ENCODE assay signal across 24 mouse cellular contexts in the genomic region with DNA sequence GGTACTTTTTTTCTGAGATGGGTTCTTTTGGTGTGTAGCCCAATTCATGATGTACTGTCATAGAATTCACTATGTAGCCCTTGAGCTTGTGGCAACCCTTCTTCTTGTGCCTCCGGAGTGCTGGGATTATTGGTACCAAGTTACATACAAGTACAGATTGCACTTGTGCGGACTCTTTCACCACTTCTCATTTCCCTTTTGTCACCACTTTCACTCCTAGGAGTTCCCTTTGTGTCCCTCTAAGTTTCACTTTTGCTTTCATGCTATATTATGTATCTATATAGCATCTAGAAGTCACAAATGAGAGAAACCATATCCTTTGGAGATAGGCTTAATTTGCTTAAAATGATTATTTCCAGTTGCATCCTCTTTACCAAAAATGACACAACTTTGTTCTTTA. TPM values are rescaled to one million over a fixed set of nuclear protein-coding genes. Genes with fewer than 3 reads are reported as not detected.
A peak's percentile ranks its signal among the peaks of the same experiment; 100 is the strongest.
DNase-seq lines count a peak whose midpoint lies in the region; ATAC-seq and TF ChIP-seq lines count a peak whose summit lies in the region.
"Had no signal": no experiment of that assay in that cellular context is flagged by ENCODE, and none has a peak within 500 bp of the region (broad histone marks: within the 10 kb centered on the region; RNA-seq: fewer than 3 reads in every experiment).

No protein-coding gene starts in this region.

- no peak overlapping the region for H3K27ac ChIP-seq in CH12.LX (ENCODE audit: insufficient read depth, low read depth)
- no peak overlapping the region for H3K27ac ChIP-seq in embryonic facial prominence, embryonic 10.5 days (replicated peaks)
- no peak overlapping the region for H3K27ac ChIP-seq in cerebellum, adult 2 months (ENCODE audit: insufficient read depth, low read length)
- H3K27ac ChIP-seq in midbrain, embryonic 14.5 days (replicated peaks; ENCODE audit: low read depth, low read length), result no peak overlapping the region
- H3K27ac ChIP-seq: embryonic facial prominence, embryonic 12.5 days; forebrain, embryonic 13.5 days; forebrain, embryonic 15.5 days had no signal

- no peaks in the 10 kb centered on the region for H3K36me3 ChIP-seq in CH12.LX (replicated peaks in 1 of 2; ENCODE audit: control insufficient read depth in 1 of 2, insufficient read depth in 1 of 2, low read length in 1 of 2)
- no peaks in the 10 kb centered on the region for H3K36me3 ChIP-seq in embryonic facial prominence, embryonic 10.5 days (replicated peaks)
- no peaks in the 10 kb centered on the region for H3K36me3 ChIP-seq in midbrain, embryonic 14.5 days (ENCODE audit: control insufficient read depth, insufficient read depth, low read length)
- H3K36me3 ChIP-seq: embryonic facial prominence, embryonic 12.5 days; forebrain, embryonic 15.5 days had no signal

- H3K4me2 ChIP-seq in CH12.LX (ENCODE audit: insufficient read depth, low read depth, poor library complexity, severe bottlenecking), result no peak overlapping the region
- no peak overlapping the region for H3K4me2 ChIP-seq in midbrain, embryonic 14.5 days (ENCODE audit: low read length)
- H3K4me2 ChIP-seq: embryonic facial prominence, embryonic 12.5 days; forebrain, embryonic 13.5 days; forebrain, embryonic 15.5 days had no signal

- no peak for TF ChIP-seq POLR2A in CH12.LX (IDR thresholded peaks at IDR 0.05; ENCODE audit: low read depth, low read length)
- no peak for TF ChIP-seq POLR2A in cerebellum, adult 2 months (IDR thresholded peaks at IDR 0.05; ENCODE audit: borderline replicate concordance, insufficient read depth, low read length)

- dilution Hi-C loops in CH12.LX (cut with MboI; ENCODE audit: extremely low pct_ligation_motif_present, extremely low pct_unique_long_range_greater_than_20kb, low sequenced_read_pairs), result no loop called here

- TF ChIP-seq CTCF in CH12.LX (conservative IDR thresholded peaks at IDR 0.05 in 1 of 2, IDR thresholded peaks at IDR 0.05 in 1 of 2; ENCODE audit: low read depth in 2 of 2, low read length in 2 of 2), result no peak
- no peak for TF ChIP-seq CTCF in cerebellum, adult 2 months (IDR thresholded peaks at IDR 0.05; ENCODE audit: borderline replicate concordance, insufficient read depth, low read depth, low read length)

- H3K27me3 ChIP-seq in CH12.LX (replicated peaks), result no peaks in the 10 kb centered on the region
- no peaks in the 10 kb centered on the region for H3K27me3 ChIP-seq in embryonic facial prominence, embryonic 10.5 days (replicated peaks; ENCODE audit: low read depth, poor library complexity, severe bottlenecking)
- H3K27me3 ChIP-seq in cerebellum, adult 2 months (ENCODE audit: control insufficient read depth, insufficient read depth, low read length), result no peaks in the 10 kb centered on the region
- no peaks in the 10 kb centered on the region for H3K27me3 ChIP-seq in midbrain, embryonic 14.5 days (ENCODE audit: control insufficient read depth, insufficient read depth, low read length)
- H3K27me3 ChIP-seq: embryonic facial prominence, embryonic 12.5 days; forebrain, embryonic 13.5 days; forebrain, embryonic 15.5 days had no signal

- no peak for TF ChIP-seq EP300 in CH12.LX (IDR thresholded peaks at IDR 0.05; ENCODE audit: low read length)

- no peaks in the 10 kb centered on the region for H3K4me1 ChIP-seq in CH12.LX (ENCODE audit: control insufficient read depth in 1 of 2, insufficient read depth in 2 of 2)
- H3K4me1 ChIP-seq in embryonic facial prominence, embryonic 10.5 days, result no peaks in the 10 kb centered on the region
- no peaks in the 10 kb centered on the region for H3K4me1 ChIP-seq in cerebellum, adult 2 months (ENCODE audit: control insufficient read depth, insufficient read depth, low read length)
- H3K4me1 ChIP-seq in midbrain, embryonic 14.5 days (ENCODE audit: control insufficient read depth, insufficient read depth, low read length), result no peaks in the 10 kb centered on the region
- H3K4me1 ChIP-seq: embryonic facial prominence, embryonic 12.5 days; forebrain, embryonic 13.5 days; forebrain, embryonic 15.5 days had no signal

- no peaks in the 10 kb centered on the region for H3K79me2 ChIP-seq in CH12.LX (replicated peaks; ENCODE audit: control insufficient read depth, extremely low read depth, insufficient read depth, poor library complexity, severe bottlenecking)

- no peak for TF ChIP-seq RAD21 in CH12.LX (IDR thresholded peaks at IDR 0.05; ENCODE audit: low read depth, low read length)

- H3K9ac ChIP-seq in CH12.LX (ENCODE audit: insufficient read depth, low read depth), result no peak overlapping the region
- no peak overlapping the region for H3K9ac ChIP-seq in midbrain, embryonic 14.5 days (replicated peaks; ENCODE audit: low read length)
- H3K9ac ChIP-seq: embryonic facial prominence, embryonic 12.5 days; forebrain, embryonic 13.5 days; forebrain, embryonic 15.5 days; forebrain, postnatal 0 days had no signal

- H3K4me3 ChIP-seq in CH12.LX (replicated peaks in 1 of 3; ENCODE audit: low read depth in 2 of 3, low read length in 2 of 3, poor library complexity in 1 of 3), result no peak overlapping the region
- H3K4me3 ChIP-seq in embryonic facial prominence, embryonic 10.5 days, result no peak overlapping the region
- no peak overlapping the region for H3K4me3 ChIP-seq in cerebellum, adult 2 months (replicated peaks; ENCODE audit: insufficient read depth, low read depth, low read length)
- H3K4me3 ChIP-seq in midbrain, embryonic 14.5 days (replicated peaks; ENCODE audit: low read depth, low read length), result no peak overlapping the region
- H3K4me3 ChIP-seq: embryonic facial prominence, embryonic 12.5 days; forebrain, embryonic 13.5 days; forebrain, embryonic 15.5 days had no signal

- no peaks in the 10 kb centered on the region for H3K9me3 ChIP-seq in CH12.LX (replicated peaks; ENCODE audit: low read length)
- no peaks in the 10 kb centered on the region for H3K9me3 ChIP-seq in embryonic facial prominence, embryonic 10.5 days
- no peaks in the 10 kb centered on the region for H3K9me3 ChIP-seq in midbrain, embryonic 14.5 days (ENCODE audit: control insufficient read depth, low read length)
- H3K9me3 ChIP-seq: embryonic facial prominence, embryonic 12.5 days; forebrain, embryonic 13.5 days; forebrain, embryonic 15.5 days had no signal

- ATAC-seq in common myeloid progenitor, adult 5-6 weeks (replicated peaks; ENCODE audit: low read depth, poor library complexity, severe bottlenecking), result peak; percentile 97
- ATAC-seq in hematopoietic stem cell, adult 5-6 weeks (replicated peaks in 1 of 2; ENCODE audit: insufficient read depth in 1 of 2, low FRiP score in 2 of 2, low TSS enrichment in 1 of 2, low read depth in 1 of 2, poor library complexity in 2 of 2, severe bottlenecking in 2 of 2), result peak; percentile 58 to 69; a peak in 3 of 4 replicates
- ATAC-seq in megakaryocyte progenitor cell, adult 5-6 weeks (replicated peaks; ENCODE audit: poor library complexity), result peak; percentile 98
- no peak for ATAC-seq in midbrain, embryonic 14.5 days (ENCODE audit: low FRiP score, low TSS enrichment)
- ATAC-seq: CD4-positive, CD25-positive, alpha-beta regulatory T cell, adult 4 months; forebrain, embryonic 13.5 days; forebrain, embryonic 15.5 days; forebrain, postnatal 0 days had no signal

- DNase-seq in CH12.LX (ENCODE audit: extremely low read depth), result peak; percentile 6
- no peak for DNase-seq in embryo, embryonic 9.5 days (ENCODE audit: extremely low spot score)
- DNase-seq in embryonic facial prominence, embryonic 10.5 days (ENCODE audit: low spot score), result no peak
- DNase-seq in cerebellum, adult 2 months, result no peak
- no peak for DNase-seq in midbrain, embryonic 14.5 days
- DNase-seq: adrenal gland, adult 2 months; adrenal gland, postnatal 10 days; adrenal gland, postnatal 25 days; B cell, adult 2 months; cerebellum, adult 11-12 months; cerebellum, adult 8-10 months; cerebellum, adult 9-11 months; cerebellum, postnatal 14 days; cerebellum, postnatal 36 days; forebrain, postnatal 0 days had no signal

- 88% methylated on average over 2 of the region's 2 CpGs for WGBS in embryonic facial prominence, embryonic 10.5 days
- 90% methylated on average over 2 of the region's 2 CpGs for WGBS in cerebellum, adult 2 months
- 96% methylated on average over 2 of the region's 2 CpGs for WGBS in midbrain, embryonic 14.5 days

- in situ Hi-C loops in CH12.LX (cut with MboI; ENCODE audit: low pct_ligation_motif_present, low pct_unique_long_range_greater_than_20kb, low sequenced_read_pairs), result no loop called here

TF ChIP-seq in CH12.LX, 34 proteins besides CTCF, POLR2A, EP300 and RAD21:
- TF ChIP-seq MEF2A (IDR thresholded peaks at IDR 0.05; ENCODE audit: borderline replicate concordance, low read depth, low read length) (no peak), NELFE (IDR thresholded peaks at IDR 0.05; ENCODE audit: low read depth, low read length) (no peak), UBTF (IDR thresholded peaks at IDR 0.05; ENCODE audit: low read depth, low read length) (no peak), TCF12 (IDR thresholded peaks at IDR 0.05; ENCODE audit: low read depth, low read length) (no peak), MAX (IDR thresholded peaks at IDR 0.05; ENCODE audit: low read length) (no peak), SIN3A (IDR thresholded peaks at IDR 0.05; ENCODE audit: low read length) (no peak), PAX5 (IDR thresholded peaks at IDR 0.05; ENCODE audit: low read length) (no peak), BHLHE40 (IDR thresholded peaks at IDR 0.05; ENCODE audit: low read depth, low read length) (no peak), USF1 (IDR thresholded peaks at IDR 0.05; ENCODE audit: low read depth, low read length) (no peak), ZNF384 (IDR thresholded peaks at IDR 0.05; ENCODE audit: low read depth, low read length) (no peak)

RNA-seq across cellular contexts. Expression of a gene that starts 16.6 kb away (rescaled TPM):
- total RNA-seq in CH12.LX (2012; rRNA removed) (not detected in 2 replicates), CH12.LX (2014; rRNA removed) (not detected in 2 replicates)
- not detected in 2 replicates for polyA plus RNA-seq in CH12.LX (2012; ENCODE audit: insufficient read length, low read depth)
- not detected in 2 replicates for total RNA-seq in common myeloid progenitor, adult 5-6 weeks (2017)
- not detected in 2 replicates for total RNA-seq in hematopoietic stem cell, adult 5-6 weeks (2017)
- total RNA-seq in megakaryocyte progenitor cell, adult 5-6 weeks (2015), result not detected in 2 replicates
- total RNA-seq in megakaryocyte progenitor cell, adult 5-6 weeks (2017), result not detected in 2 replicates
- polyA plus RNA-seq in embryonic facial prominence, embryonic 10.5 days (2016; fragmentation: Nextera tagmentation; extraction: Ambion mirVana), result 2.4 and 2.6 TPM in 2 replicates
- 0.05 and 0.10 TPM in 2 replicates for polyA plus RNA-seq in cerebellum, adult 2 months (2012; rRNA removed)
- polyA plus RNA-seq in midbrain, embryonic 14.5 days (2014; fragmentation: Nextera tagmentation; extraction: Ambion mirVana), result 1.9 and 2.9 TPM in 2 replicates
- total RNA-seq: adrenal gland, adult 2 months; adrenal gland, postnatal 25 days; adrenal gland, postnatal 4 days; forebrain, postnatal 0 days; MEL had no signal
- polyA plus RNA-seq: adrenal gland, adult 2 months; CD4-positive, CD25-positive, alpha-beta regulatory T cell, adult 4 months had no signal
